Mouse (Mus musculus) heart, embryonic 15.5 days (tissue): Measurements from ENCODE around the gene Sirt4. TPM values are rescaled to one million over a fixed set of nuclear protein-coding genes. Genes with fewer than 3 reads are reported as not detected.

ENCODE experiments used
- ATAC-seq: fragments of 200-750 bp; cut with Nextera tagmentation; replicated peaks from 2 replicates; pipeline ENCODE4 v1.8.0; 2017; ENCODE audit warnings: low read depth, moderate TSS enrichment; ENCODE audit not compliant: insufficient number of reproducible peaks, insufficient read depth, low FRiP score
- H3K27ac ChIP-seq: fragments of 300-500 bp; sonication (generic); 2 replicates; pipeline ENCODE4 v1.5.1; 2015; ENCODE audit warnings: mild to moderate bottlenecking, inconsistent platforms
- H3K27me3 ChIP-seq: fragments of 300-500 bp; sonication (generic); 2 replicates; pipeline ENCODE4 v1.6.1; 2015; ENCODE audit warnings: inconsistent platforms
- H3K36me3 ChIP-seq: fragments of 300-500 bp; sonication (generic); 2 replicates; pipeline ENCODE4 v1.6.1; 2015; ENCODE audit warnings: mild to moderate bottlenecking, inconsistent platforms
- H3K4me1 ChIP-seq: fragments of 300-500 bp; sonication (generic); replicated peaks from 2 replicates; pipeline ENCODE4 v1.6.1; 2015; ENCODE audit warnings: inconsistent platforms
- H3K4me2 ChIP-seq: fragments of 300-500 bp; sonication (generic); 2 replicates; pipeline ENCODE4 v1.6.1; 2015; ENCODE audit warnings: inconsistent platforms, mild to moderate bottlenecking, moderate library complexity
- H3K4me3 ChIP-seq: fragments of 300-500 bp; sonication (generic); 2 replicates; pipeline ENCODE4 v1.5.1; 2015; ENCODE audit warnings: mild to moderate bottlenecking, inconsistent platforms
- H3K9ac ChIP-seq: fragments of 300-500 bp; sonication (generic); 2 replicates; pipeline ENCODE4 v1.6.1; 2015; ENCODE audit warnings: mild to moderate bottlenecking, inconsistent platforms
- H3K9me3 ChIP-seq: fragments of 300-500 bp; sonication (generic); replicated peaks from 2 replicates; pipeline ENCODE4 v1.6.1; 2016; ENCODE audit warnings: inconsistent platforms
- WGBS: fragments of 180-500 bp; shearing (Covaris S2); methylation state at CpG from one replicate; pipeline ENCODE4 v1.1.7; 2015; ENCODE audit warnings: mixed read lengths; 5-methylcytosine and 5-hydroxymethylcytosine counted together
- polyA plus RNA-seq: library from polyadenylated mRNA; unstranded; fragments of >200 nt; fragmentation: Nextera tagmentation; extraction: Ambion mirVana; gene quantifications from 2 replicates; pipeline ENCODE4 v1.2.1, GENCODE M21; 2015

The Sirt4 gene
- polyA plus RNA-seq, 1 experiment from 2014 or later, result 20.9 TPM

GRCm38 (mm10) chr5:115437242-115437944, 47.1 kb downstream of the Sirt4 start:
- Histone ChIP-seq H3K9me3 (no peaks in the 10 kb centered on the region), H3K36me3 (no peaks in the 10 kb centered on the region), H3K4me3 (no peak overlapping the region), H3K27me3 (peaks cover 9% of the 10 kb centered on the region), H3K4me2 (no peak overlapping the region), H3K9ac (peak overlapping the region; percentile 65; the same call in 1 of the 2 replicates), H3K27ac (peak overlapping the region; percentile 50; the same call in 1 of the 2 replicates), H3K4me1 (peaks cover 16% of the 10 kb centered on the region)
- no peak for ATAC-seq
- WGBS, result 78% methylated on average over 7 of the region's 7 CpGs

GRCm38 (mm10) chr5:115436421-115437124, 48.0 kb downstream of the Sirt4 start:
- Histone ChIP-seq H3K9ac (peak overlapping the region; percentile 65), H3K9me3 (no peaks in the 10 kb centered on the region), H3K36me3 (no peaks in the 10 kb centered on the region), H3K27ac (peak overlapping the region; percentile 50), H3K4me2 (peak overlapping the region; percentile 81), H3K4me3 (peak overlapping the region; percentile 50), H3K27me3 (peaks cover 10% of the 10 kb centered on the region), H3K4me1 (peaks cover 22% of the 10 kb centered on the region)
- peak; percentile 53 for ATAC-seq
- WGBS, result under 1% methylated on average over 43 of the region's 43 CpGs

DNA sequence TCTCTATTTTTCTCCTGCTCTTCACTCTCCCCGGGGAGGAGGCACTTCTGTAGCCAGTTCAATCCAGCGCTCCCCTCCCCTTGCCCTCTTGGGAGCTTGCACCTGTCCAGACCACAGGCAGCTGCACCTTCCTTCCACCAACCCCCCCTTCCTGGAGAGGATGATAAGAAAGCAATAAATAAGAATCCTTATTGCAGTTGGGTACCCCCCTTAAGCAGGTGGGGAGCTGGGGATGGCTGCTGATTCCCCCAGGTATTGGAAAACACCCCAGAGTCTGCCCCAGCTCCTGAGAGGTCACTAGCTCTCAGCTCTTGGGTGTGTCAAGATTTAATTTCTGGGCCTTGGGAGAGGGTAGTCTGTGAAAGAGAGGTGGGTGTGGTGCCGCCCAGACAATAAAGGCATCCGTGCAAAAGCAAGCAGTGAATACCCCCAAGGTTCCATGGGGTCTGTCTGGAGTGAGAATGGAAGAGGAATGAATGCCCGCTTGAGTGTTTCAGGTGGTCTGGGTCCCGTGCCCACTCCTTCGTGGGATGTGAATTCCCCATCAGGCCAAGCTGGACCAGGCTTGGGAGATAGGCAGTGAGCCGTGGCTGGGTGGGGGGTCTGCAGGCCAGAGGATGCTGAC, 48.7 kb downstream of the Sirt4 start:
- Histone ChIP-seq H3K9me3 (no peaks in the 10 kb centered on the region), H3K4me2 (peak overlapping the region; percentile 81), H3K9ac (peak overlapping the region; percentile 65), H3K4me1 (peaks cover 26% of the 10 kb centered on the region), H3K27me3 (peaks cover 10% of the 10 kb centered on the region), H3K36me3 (no peaks in the 10 kb centered on the region), H3K4me3 (peak overlapping the region; percentile 50), H3K27ac (peak overlapping the region; percentile 50)
- 0 out of 2 replicates have a peak, but pooled peaks have one; percentile 7 for ATAC-seq
- 40% methylated on average over 8 of the region's 8 CpGs for WGBS

GRCm38 (mm10) chr5:115434853-115435754, 49.4 kb downstream of the Sirt4 start:
- Histone ChIP-seq H3K4me3 (no peak overlapping the region), H3K36me3 (no peaks in the 10 kb centered on the region), H3K9me3 (no peaks in the 10 kb centered on the region), H3K9ac (no peak overlapping the region), H3K4me2 (no peak overlapping the region), H3K4me1 (peaks cover 33% of the 10 kb centered on the region), H3K27ac (no peak overlapping the region), H3K27me3 (peaks cover 10% of the 10 kb centered on the region)
- no peak for ATAC-seq
- 67% methylated on average over 15 of the region's 15 CpGs for WGBS

GRCm38 (mm10) chr5:115434280-115434852, 50.2 kb downstream of the Sirt4 start:
- Histone ChIP-seq H3K36me3 (no peaks in the 10 kb centered on the region), H3K4me3 (no peak overlapping the region), H3K9me3 (no peaks in the 10 kb centered on the region), H3K4me1 (peaks cover 33% of the 10 kb centered on the region), H3K27ac (no peak overlapping the region), H3K9ac (no peak overlapping the region), H3K27me3 (peaks cover 10% of the 10 kb centered on the region), H3K4me2 (no peak overlapping the region)
- 74% methylated on average over 11 of the region's 11 CpGs for WGBS
- no peak for ATAC-seq

- Histone ChIP-seq H3K9ac (no peak overlapping the region), H3K4me3 (no peak overlapping the region), H3K36me3 (no peaks in the 10 kb centered on the region), H3K4me1 (peaks cover 42% of the 10 kb centered on the region), H3K9me3 (no peaks in the 10 kb centered on the region), H3K27me3 (peaks cover 19% of the 10 kb centered on the region), H3K27ac (no peak overlapping the region), H3K4me2 (no peak overlapping the region)
- WGBS, result 86% methylated on average over 8 of the region's 8 CpGs
- no peak for ATAC-seq
Observed at GRCm38 (mm10) chr5:115433191-115433590, 51.3 kb downstream of the Sirt4 start.

DNA sequence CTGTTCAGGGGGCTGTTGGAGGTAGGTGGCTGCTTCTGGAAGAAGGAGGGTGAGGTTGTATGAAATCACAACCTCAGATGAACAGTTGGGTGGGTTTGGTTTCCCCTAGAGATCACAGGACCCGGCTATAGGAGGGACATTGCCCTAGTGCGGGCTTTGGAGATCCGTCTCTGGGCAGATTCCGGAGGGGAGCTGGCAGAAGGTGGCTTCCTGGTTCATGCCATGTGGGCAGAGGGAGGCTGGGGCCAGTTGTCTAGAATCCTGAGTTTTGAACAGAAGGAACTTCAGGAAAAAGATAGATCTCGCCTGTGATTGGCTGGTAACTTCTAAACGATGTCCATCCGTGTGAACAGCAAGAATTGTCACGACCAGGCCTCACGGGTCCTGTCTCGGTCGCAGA, 52.1 kb downstream of the Sirt4 start:
- Histone ChIP-seq H3K27me3 (peaks cover 25% of the 10 kb centered on the region), H3K27ac (no peak overlapping the region), H3K9ac (no peak overlapping the region), H3K4me3 (no peak overlapping the region), H3K9me3 (no peaks in the 10 kb centered on the region), H3K36me3 (no peaks in the 10 kb centered on the region), H3K4me2 (no peak overlapping the region), H3K4me1 (peaks cover 42% of the 10 kb centered on the region)
- WGBS, result 81% methylated on average over 11 of the region's 11 CpGs
- ATAC-seq, result no peak

DNA sequence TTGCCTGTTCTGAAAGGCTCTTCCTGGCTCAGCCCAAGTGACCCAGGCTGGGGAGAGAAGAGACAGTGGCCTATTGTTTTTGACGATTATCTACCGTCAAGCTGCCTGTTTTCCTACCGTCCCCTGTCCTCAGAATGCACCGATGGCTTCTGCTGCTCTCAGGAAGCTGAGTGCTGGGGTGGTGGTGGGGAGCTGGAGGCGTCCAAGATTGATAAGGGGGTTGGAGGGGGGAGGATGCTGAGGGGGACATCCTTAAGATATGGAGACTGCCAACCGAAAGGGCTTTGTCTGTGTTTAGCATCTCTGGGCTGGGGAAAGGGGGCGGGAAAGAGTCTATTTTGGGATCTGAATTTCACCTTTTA, 52.6 kb downstream of the Sirt4 start:
- Histone ChIP-seq H3K4me3 (no peak overlapping the region), H3K9ac (no peak overlapping the region), H3K27me3 (peaks cover 30% of the 10 kb centered on the region), H3K9me3 (no peaks in the 10 kb centered on the region), H3K4me2 (peak overlapping the region; percentile 97; the same call in 1 of the 2 replicates), H3K4me1 (peaks cover 40% of the 10 kb centered on the region), H3K27ac (no peak overlapping the region), H3K36me3 (no peaks in the 10 kb centered on the region)
- no peak for ATAC-seq
- WGBS, result 31% methylated on average over 7 of the region's 7 CpGs

DNA sequence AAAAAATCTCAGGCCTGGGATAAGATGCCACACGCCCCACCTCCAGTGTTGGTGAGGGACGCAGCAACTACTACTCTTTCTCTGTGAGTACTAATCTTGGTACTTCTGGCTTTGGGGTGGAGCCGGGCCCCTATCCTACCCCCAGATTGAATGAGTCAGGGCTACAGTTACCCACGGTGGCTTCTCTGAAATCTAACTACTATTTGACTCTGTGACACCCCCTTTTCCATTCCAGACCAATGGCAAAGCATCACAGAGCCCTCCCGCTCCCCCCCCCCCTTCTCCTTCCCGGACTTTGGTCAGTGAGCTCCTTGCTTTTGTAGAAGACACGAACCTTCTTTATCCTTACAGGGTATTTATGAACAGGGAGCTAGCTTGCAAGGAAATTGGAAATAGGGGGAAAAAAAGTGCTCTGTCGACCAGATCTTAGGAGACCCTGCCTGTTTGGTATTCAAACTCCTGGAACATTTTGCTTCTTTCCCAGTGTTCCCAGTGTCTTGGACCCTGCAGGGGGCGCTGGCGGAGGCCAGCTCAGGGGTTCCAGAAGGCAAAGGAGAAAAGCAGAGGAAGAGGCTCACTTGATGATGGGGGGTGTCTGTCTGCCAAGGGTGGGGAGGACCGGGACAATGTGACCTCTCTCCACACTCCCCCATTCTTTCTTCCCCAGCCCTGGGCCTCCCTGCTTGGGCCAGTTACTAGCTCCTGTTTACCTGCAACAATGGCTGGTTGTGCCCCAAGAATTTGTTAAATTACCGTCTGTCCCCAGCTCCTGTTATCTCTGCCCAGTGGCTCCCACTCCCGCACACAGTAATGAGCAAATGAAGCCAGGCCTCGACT, 53.2 kb downstream of the Sirt4 start:
- WGBS, result 21% methylated on average over 14 of the region's 14 CpGs
- H3K27ac ChIP-seq, result no peak overlapping the region
- peaks cover 34% of the 10 kb centered on the region for H3K4me1 ChIP-seq
- H3K36me3 ChIP-seq, result no peaks in the 10 kb centered on the region
- no peaks in the 10 kb centered on the region for H3K9me3 ChIP-seq
- peak overlapping the region; percentile 92 for H3K4me3 ChIP-seq
- peak overlapping the region; percentile 85; the same call in 1 of the 2 replicates for H3K9ac ChIP-seq
- H3K27me3 ChIP-seq, result peaks cover 36% of the 10 kb centered on the region
- H3K4me2 ChIP-seq, result peak overlapping the region; percentile 97
- ATAC-seq, result no peak
